Mouse (Mus musculus): ENCODE data around the gene Col5a1.

DNA sequence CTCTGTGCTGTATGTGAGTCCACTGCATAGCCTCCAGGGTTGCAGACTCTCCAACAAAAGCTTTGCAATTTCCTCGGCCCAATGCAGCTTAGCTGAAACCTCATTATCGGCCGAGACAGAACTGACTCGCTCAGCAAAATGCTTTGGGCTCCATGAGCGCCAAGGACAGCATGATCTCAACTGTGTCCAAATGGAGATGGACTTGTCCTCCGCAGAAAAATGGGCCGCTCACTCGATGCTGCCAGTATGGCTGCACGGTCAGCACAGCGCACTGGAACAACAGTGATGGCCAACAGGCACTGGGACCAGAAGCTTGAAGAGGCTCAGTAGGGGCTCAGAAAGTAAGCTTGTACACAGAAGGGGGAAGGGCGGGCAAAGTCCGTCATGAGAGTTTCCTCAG lies 53.9 kb downstream of the Col5a1 start:
- no peak for TF ChIP-seq CTCF (IDR thresholded peaks at IDR 0.05)
- no peak for TF ChIP-seq POLR2A (IDR thresholded peaks at IDR 0.05; ENCODE audit: insufficient read depth, low read depth, low read length)

Data from heart, adult 2 months (tissue).